ENCODE assay signal across 8 mouse cellular contexts in the genomic region with DNA sequence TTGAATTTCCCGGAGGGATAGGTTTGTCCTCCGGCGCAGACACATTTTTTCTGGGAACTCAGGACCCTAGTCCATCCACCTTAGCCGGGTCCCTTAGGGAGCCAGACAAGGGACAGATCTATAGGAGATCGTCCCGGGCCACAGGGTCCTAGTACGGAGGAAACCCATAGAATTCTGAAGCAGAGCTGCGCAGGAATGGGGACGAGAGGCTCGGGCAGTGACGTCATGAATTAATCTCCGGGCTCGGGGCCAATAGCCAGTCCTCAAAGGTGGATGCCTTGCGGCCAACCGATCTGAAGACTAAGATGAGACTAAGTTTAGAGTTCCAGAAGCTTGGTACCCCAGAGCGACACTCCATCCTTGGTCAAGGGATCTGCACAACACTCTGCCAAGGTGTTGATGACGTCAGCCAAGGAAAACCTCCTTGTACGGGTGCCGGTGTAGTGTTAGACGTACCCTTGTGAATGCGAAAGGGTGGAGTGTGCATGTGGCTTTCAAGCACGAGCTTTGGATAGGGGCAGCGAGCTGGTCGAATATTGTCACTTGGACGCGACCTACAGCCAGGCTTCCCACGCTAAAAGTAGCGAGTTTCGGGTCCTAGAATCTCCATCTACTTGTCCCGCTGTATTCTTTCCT. TPM values are rescaled to one million over a fixed set of nuclear protein-coding genes. Genes with fewer than 3 reads are reported as not detected.
DNase-seq lines count a peak whose midpoint lies in the region; ATAC-seq and TF ChIP-seq lines count a peak whose summit lies in the region.

No protein-coding gene starts in this region.

- WGBS in hindbrain, embryonic 16.5 days = 3% methylated on average over 30 of the region's 30 CpGs
- WGBS in spleen, adult 2 months = 3% methylated on average over 30 of the region's 30 CpGs

- peaks cover 16% of the 10 kb centered on the region for H3K4me1 ChIP-seq in hindbrain, embryonic 16.5 days (ENCODE audit: control insufficient read depth, insufficient read depth, low read depth, low read length)
- peaks cover 57% of the 10 kb centered on the region for H3K4me1 ChIP-seq in megakaryocyte, embryonic 14.5 days
- H3K4me1 ChIP-seq in spleen, adult 2 months (ENCODE audit: control insufficient read depth, insufficient read depth, insufficient read length) = peaks cover 22% of the 10 kb centered on the region

- no peak for TF ChIP-seq POLR2A in spleen, adult 2 months (IDR thresholded peaks at IDR 0.05; ENCODE audit: low read depth, low read length)

- DNase-seq in spleen, adult 18-20 months = peak; percentile 25 to 50
- no peak for DNase-seq in spleen, postnatal 14 days (ENCODE audit: low spot score in 2 of 2)
- DNase-seq in cerebellum, postnatal 14 days = peak; percentile 75 to 84
- peak; percentile 79 for DNase-seq in gastrocnemius, adult 18-20 months (ENCODE audit: low spot score)
- peak; percentile 70 to 81 for DNase-seq in left cerebral cortex, postnatal 14 days (ENCODE audit: low spot score in 2 of 2)
- DNase-seq in spleen, adult 2 months (ENCODE audit: low read depth in 1 of 2, low spot score in 2 of 2) = no peak

- intact Hi-C loops in left cerebral cortex, postnatal 14 days (cut with DNase I) = loop anchor here (1.0 to 5.0 kb wide), 2 partner anchors 57 to 220 kb away; no protein-coding TSS in a partner anchor

- H3K27me3 ChIP-seq in hindbrain, embryonic 16.5 days (replicated peaks; ENCODE audit: control insufficient read depth, insufficient read depth, low read length) = peaks cover 9% of the 10 kb centered on the region; the same call in 1 of the 2 replicates
- peaks cover 51% of the 10 kb centered on the region for H3K27me3 ChIP-seq in megakaryocyte, embryonic 14.5 days (replicated peaks)
- peaks cover 6% of the 10 kb centered on the region for H3K27me3 ChIP-seq in spleen, adult 2 months (ENCODE audit: control insufficient read depth, insufficient read depth, low read length)

- no peaks in the 10 kb centered on the region for H3K9me3 ChIP-seq in hindbrain, embryonic 16.5 days (ENCODE audit: control insufficient read depth, low read length)
- no peaks in the 10 kb centered on the region for H3K9me3 ChIP-seq in megakaryocyte, embryonic 14.5 days

- peak; percentile 31 for ATAC-seq in hindbrain, embryonic 16.5 days

- no peaks in the 10 kb centered on the region for H3K36me3 ChIP-seq in hindbrain, embryonic 16.5 days (ENCODE audit: control insufficient read depth, insufficient read depth, low read length)
- H3K36me3 ChIP-seq in megakaryocyte, embryonic 14.5 days (replicated peaks; ENCODE audit: low read length) = peaks cover 28% of the 10 kb centered on the region
- H3K36me3 ChIP-seq in spleen, adult 2 months (ENCODE audit: control insufficient read depth, insufficient read depth, low read length) = peaks cover 8% of the 10 kb centered on the region

- peak overlapping the region; percentile 49 for H3K4me3 ChIP-seq in hindbrain, embryonic 16.5 days (ENCODE audit: low read length)
- peak overlapping the region; percentile 97 for H3K4me3 ChIP-seq in megakaryocyte, embryonic 14.5 days (replicated peaks)
- H3K4me3 ChIP-seq in spleen, adult 2 months (ENCODE audit: extremely low read depth, insufficient read depth, insufficient read length) = peak overlapping the region; percentile 57

- peak overlapping the region; percentile 76 for H3K4me2 ChIP-seq in hindbrain, embryonic 16.5 days (ENCODE audit: low read length)

- no peak overlapping the region for H3K27ac ChIP-seq in hindbrain, embryonic 16.5 days (ENCODE audit: low read depth, low read length)
- no peak overlapping the region for H3K27ac ChIP-seq in spleen, adult 2 months (ENCODE audit: insufficient read depth, low read length)

- peak overlapping the region; percentile 41 for H3K9ac ChIP-seq in hindbrain, embryonic 16.5 days (ENCODE audit: low read depth, low read length)

- no peak for TF ChIP-seq CTCF in spleen, adult 2 months (IDR thresholded peaks at IDR 0.05; ENCODE audit: extremely low read depth, insufficient read depth, insufficient read length, insufficient replicate concordance)

RNA-seq across cellular contexts. Expression of gene Acbd4, which starts 0.5 kb away (rescaled TPM):
- total RNA-seq in gastrocnemius, adult 18-20 months (2021) = 10 to 100 TPM; 36.1 to 38.9 TPM
- 14.2 and 16.4 TPM in 2 replicates for polyA plus RNA-seq in hindbrain, embryonic 16.5 days (2015; fragmentation: Nextera tagmentation; extraction: Ambion mirVana)
- total RNA-seq in left cerebral cortex, postnatal 14 days (2021) = 10 to 100 TPM; 71.3 to 71.5 TPM
- 42.5 and 61.0 TPM in 2 replicates for polyA plus RNA-seq in megakaryocyte, embryonic 14.5 days (2012; ENCODE audit: insufficient read depth, low replicate concordance)
- 17.9 and 22.5 TPM in 2 replicates for polyA plus RNA-seq in spleen, adult 2 months (2012; rRNA removed)

RNA-seq across cellular contexts. Expression of gene Plcd3, which starts 0.5 kb away (rescaled TPM):
- 1 to 10 TPM; 6.9 to 9.4 TPM for total RNA-seq in gastrocnemius, adult 18-20 months (2021)
- 4.7 and 4.9 TPM in 2 replicates for polyA plus RNA-seq in hindbrain, embryonic 16.5 days (2015; fragmentation: Nextera tagmentation; extraction: Ambion mirVana)
- total RNA-seq in left cerebral cortex, postnatal 14 days (2021) = 10 to 100 TPM; 14.1 to 14.7 TPM
- 0.18 TPM in 1 of 2 replicates, not detected in the other for polyA plus RNA-seq in megakaryocyte, embryonic 14.5 days (2012; ENCODE audit: insufficient read depth, low replicate concordance)
- polyA plus RNA-seq in spleen, adult 2 months (2012; rRNA removed) = 4.7 TPM in 2 replicates

RNA-seq across cellular contexts. Expression of gene Hexim1, which starts 14.0 kb away (rescaled TPM):
- total RNA-seq in gastrocnemius, adult 18-20 months (2021) = 10 to 100 TPM; 23.3 to 23.6 TPM
- polyA plus RNA-seq in hindbrain, embryonic 16.5 days (2015; fragmentation: Nextera tagmentation; extraction: Ambion mirVana) = 4.1 and 4.7 TPM in 2 replicates
- total RNA-seq in left cerebral cortex, postnatal 14 days (2021) = 10 to 100 TPM; 43.7 to 45.4 TPM
- polyA plus RNA-seq in megakaryocyte, embryonic 14.5 days (2012; ENCODE audit: insufficient read depth, low replicate concordance) = 24.4 and 98.1 TPM in 2 replicates
- 10.3 and 11.2 TPM in 2 replicates for polyA plus RNA-seq in spleen, adult 2 months (2012; rRNA removed)

RNA-seq across cellular contexts. Expression of gene Hexim2, which starts 30.2 kb away (rescaled TPM):
- total RNA-seq in gastrocnemius, adult 18-20 months (2021) = 1 to 10 TPM; 3.3 to 4.4 TPM
- 27.7 and 30.2 TPM in 2 replicates for polyA plus RNA-seq in hindbrain, embryonic 16.5 days (2015; fragmentation: Nextera tagmentation; extraction: Ambion mirVana)
- total RNA-seq in left cerebral cortex, postnatal 14 days (2021) = 10 to 100 TPM; 15.4 TPM
- 73.5 and 168 TPM in 2 replicates for polyA plus RNA-seq in megakaryocyte, embryonic 14.5 days (2012; ENCODE audit: insufficient read depth, low replicate concordance)
- 2.3 and 3.0 TPM in 2 replicates for polyA plus RNA-seq in spleen, adult 2 months (2012; rRNA removed)

Comparison
In these comparisons a context has a peak if more than half of its experiments do, and no peak if none do; other contexts are left out.
1. DNase-seq: peak in spleen, adult 18-20 months (2 of 2), cerebellum, postnatal 14 days (2 of 2), gastrocnemius, adult 18-20 months (single experiment) and left cerebral cortex, postnatal 14 days (2 of 2); none in spleen, postnatal 14 days (0 of 2) and spleen, adult 2 months (0 of 2).
2. Peak in every context shown above with its lines, with median percentiles within 50 percentile points of each other: H3K4me3 ChIP-seq.